Mouse (Mus musculus): ENCODE measurements around the gene Rap1gds1. TPM values are rescaled to one million over a fixed set of nuclear protein-coding genes. Genes with fewer than 3 reads are reported as not detected.

The Rap1gds1 gene
- polyA plus RNA-seq, 1 experiment: 20.0 TPM

GRCm38 (mm10) chr3:138893520-138893919 lies 181.5 kb downstream of the Rap1gds1 start:
- DNase-seq (ENCODE audit: low read depth, low spot score): no peak

GRCm38 (mm10) chr3:138889769-138890295 lies 185.2 kb downstream of the Rap1gds1 start:
- no peak for DNase-seq (ENCODE audit: low read depth, low spot score)
- 85% methylated on average over 10 of the region's 10 CpGs for WGBS

More at GRCm38 (mm10) chr3:138893520-138893919, 181.5 kb downstream of the Rap1gds1 start:
- WGBS: 66% methylated on average over 5 of the region's 5 CpGs

- no peak for DNase-seq (ENCODE audit: low read depth, low spot score)
- 56% methylated on average over 4 of the region's 4 CpGs for WGBS
These were observed 185.8 kb downstream of the Rap1gds1 start for GRCm38 (mm10) chr3:138889214-138889613.

GRCm38 (mm10) chr3:138886121-138886520 lies 188.9 kb downstream of the Rap1gds1 start:
- DNase-seq (ENCODE audit: low read depth, low spot score): no peak
- 90% methylated on average over 5 of the region's 5 CpGs for WGBS

- DNase-seq (ENCODE audit: low read depth, low spot score): no peak
- 50% methylated on average over 6 of the region's 6 CpGs for WGBS
These were observed 193.2 kb downstream of the Rap1gds1 start for GRCm38 (mm10) chr3:138881725-138882347.

- WGBS: 91% methylated on average over 11 of the region's 11 CpGs
- no peak for DNase-seq (ENCODE audit: low read depth, low spot score)
These were observed 193.8 kb downstream of the Rap1gds1 start for GRCm38 (mm10) chr3:138880999-138881724.

GRCm38 (mm10) chr3:138877741-138878140 lies 197.3 kb downstream of the Rap1gds1 start:
- DNase-seq (ENCODE audit: low read depth, low spot score): no peak
- WGBS: 81% methylated on average over 4 of the region's 4 CpGs

- DNase-seq (ENCODE audit: low read depth, low spot score): no peak
- 80% methylated on average over 14 of the region's 14 CpGs for WGBS
These were observed 198.1 kb downstream of the Rap1gds1 start for GRCm38 (mm10) chr3:138876931-138877361.

GRCm38 (mm10) chr3:138876418-138876817 lies 198.6 kb downstream of the Rap1gds1 start:
- WGBS: 89% methylated on average over 10 of the region's 10 CpGs
- DNase-seq (ENCODE audit: low read depth, low spot score): no peak

- WGBS: 93% methylated on average over 6 of the region's 6 CpGs
- no peak for DNase-seq (ENCODE audit: low read depth, low spot score)
These were observed 199.1 kb downstream of the Rap1gds1 start for GRCm38 (mm10) chr3:138875936-138876335.

Other genes with a start within 250 kb of the Rap1gds1 start
- gene Stpg2, start 130.5 kb upstream of the Rap1gds1 start, polyA plus RNA-seq (2012; rRNA removed): not detected in 2 replicates

Data from large intestine, adult 2 months (tissue).